Mouse (Mus musculus) C2C12 (cell line): ENCODE measurements at regions not wholly inside any gene's neighbourhood (a gene's known extent, or its start where the extent isn't known, plus 50 kb on each side); places are given as distances from the start of the nearest gene placed in this dataset.

Experiments
- CTCF ChIP-seq: IDR thresholded peaks from one replicate; pipeline ENCODE4 v1.5.1; 2011; ENCODE audit not compliant: control insufficient read depth, insufficient read depth, insufficient read length
- FOSL1 ChIP-seq: IDR thresholded peaks from one replicate; pipeline ENCODE4 v1.8.0; 2011; ENCODE audit warnings: mild to moderate bottlenecking, low read length; ENCODE audit not compliant: poor library complexity, insufficient read depth, severe bottlenecking
- MAX ChIP-seq: IDR thresholded peaks from one replicate; pipeline ENCODE4 v1.6.1; 2011; ENCODE audit warnings: mild to moderate bottlenecking, control low read depth

DNA sequence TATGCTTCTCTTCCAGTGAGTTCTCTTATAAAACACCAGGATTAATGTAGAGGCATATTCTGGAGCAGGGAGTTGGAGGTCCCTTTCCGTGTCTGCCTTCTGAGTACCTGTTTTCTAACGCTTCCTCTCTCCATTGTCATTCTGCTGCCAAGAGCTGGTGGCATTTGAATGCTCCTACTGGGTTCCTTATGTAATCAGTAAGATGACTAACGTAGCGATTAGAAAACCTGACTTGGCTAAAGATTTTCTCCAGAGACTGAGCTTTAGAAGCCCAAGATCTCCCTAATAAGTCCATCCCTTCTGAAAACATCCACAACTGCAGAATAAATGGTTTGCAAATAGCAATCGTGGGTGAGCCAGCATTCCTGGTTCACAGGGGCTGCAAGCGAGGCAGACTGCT, 174.5 kb downstream of the Dhx15 start:
- TF ChIP-seq CTCF: no peak
- no peak for TF ChIP-seq MAX
- TF ChIP-seq FOSL1: no peak
